Mouse (Mus musculus) olfactory bulb, adult 2 months (tissue): ENCODE measurements at regions not wholly inside any gene's neighbourhood (a gene's known extent, or its start where the extent isn't known, plus 50 kb on each side); places are given as distances from the start of the nearest gene placed in this dataset.

ENCODE experiments used
- CTCF ChIP-seq: fragments of 200-500 bp; IDR thresholded peaks from 2 replicates; pipeline ENCODE4 v1.5.1; 2012; ENCODE audit warnings: low read depth, mild to moderate bottlenecking, low read length, moderate library complexity; ENCODE audit not compliant: insufficient read depth
- POLR2A ChIP-seq: fragments of 200-500 bp; IDR thresholded peaks from 2 replicates; pipeline ENCODE4 v1.6.1; 2012; ENCODE audit warnings: mild to moderate bottlenecking, low read depth, low read length, moderate library complexity; ENCODE audit not compliant: insufficient read depth

- TF ChIP-seq POLR2A (no peak), CTCF (no peak)
These were observed 130.3 kb downstream of the Mreg start for GRCm38 (mm10) chr1:72081811-72082210.
